Mouse (Mus musculus) testis, adult 2 months (tissue): Measurements from ENCODE around the gene Ccnjl.

Experiments
- CTCF ChIP-seq: fragments of 200-500 bp; IDR thresholded peaks from 2 replicates; pipeline ENCODE4 v1.5.1; 2012; ENCODE audit warnings: low read depth, mild to moderate bottlenecking, inconsistent platforms, low read length, moderate library complexity; ENCODE audit not compliant: control insufficient read depth, insufficient read depth, insufficient replicate concordance
- POLR2A ChIP-seq: fragments of 200-500 bp; IDR thresholded peaks from 2 replicates; pipeline ENCODE4 v1.6.1; 2012; ENCODE audit warnings: low read depth, mild to moderate bottlenecking, inconsistent platforms, low read length, moderate library complexity; ENCODE audit not compliant: control insufficient read depth

GRCm38 (mm10) chr11:43548657-43549435, 20.3 kb downstream of the Ccnjl start:
- TF ChIP-seq CTCF = no peak
- no peak for TF ChIP-seq POLR2A
